Mouse (Mus musculus): ENCODE results near the gene Stab1.
A peak's percentile ranks its signal among the peaks of the same experiment; 100 is the strongest.

Stab1 gene

GRCm38 (mm10) chr14:31194891-31195513 is 26.6 kb upstream of the Stab1 start:
- DNase-seq (ENCODE audit: low read depth): peak; percentile 72

- DNase-seq (ENCODE audit: low read depth): no peak
These were observed 26.0 kb upstream of the Stab1 start for GRCm38 (mm10) chr14:31194441-31194840.

- DNase-seq (ENCODE audit: low read depth): no peak
These were observed 25.4 kb upstream of the Stab1 start for GRCm38 (mm10) chr14:31193791-31194190.

GRCm38 (mm10) chr14:31191936-31192335 is 23.5 kb upstream of the Stab1 start:
- peak; percentile 75 for DNase-seq (ENCODE audit: low read depth)

GRCm38 (mm10) chr14:31189348-31189747 is 20.9 kb upstream of the Stab1 start:
- no peak for DNase-seq (ENCODE audit: low read depth)

- peak; percentile 85 for DNase-seq (ENCODE audit: low read depth)
These were observed 20.3 kb upstream of the Stab1 start for GRCm38 (mm10) chr14:31188771-31189181.

- DNase-seq (ENCODE audit: low read depth): no peak
These were observed 18.2 kb upstream of the Stab1 start for GRCm38 (mm10) chr14:31186656-31187055.

GRCm38 (mm10) chr14:31184195-31184594 is 15.8 kb upstream of the Stab1 start:
- no peak for DNase-seq (ENCODE audit: low read depth)

GRCm38 (mm10) chr14:31183541-31183940 is 15.1 kb upstream of the Stab1 start:
- no peak for DNase-seq (ENCODE audit: low read depth)

- no peak for DNase-seq (ENCODE audit: low read depth)
These were observed 14.4 kb upstream of the Stab1 start for GRCm38 (mm10) chr14:31182786-31183290.

GRCm38 (mm10) chr14:31181512-31181911 is 13.1 kb upstream of the Stab1 start:
- DNase-seq (ENCODE audit: low read depth): no peak

- DNase-seq (ENCODE audit: low read depth): no peak
These were observed 11.4 kb upstream of the Stab1 start for GRCm38 (mm10) chr14:31179677-31180365.

- no peak for DNase-seq (ENCODE audit: low read depth)
These were observed 9.3 kb upstream of the Stab1 start for GRCm38 (mm10) chr14:31177715-31178114.

GRCm38 (mm10) chr14:31177287-31177686 is 8.8 kb upstream of the Stab1 start:
- no peak for DNase-seq (ENCODE audit: low read depth)

- no peak for DNase-seq (ENCODE audit: low read depth)
These were observed 5.1 kb upstream of the Stab1 start for GRCm38 (mm10) chr14:31173537-31173936.

- DNase-seq (ENCODE audit: low read depth): no peak
These were observed 4.5 kb upstream of the Stab1 start for GRCm38 (mm10) chr14:31172781-31173455.

- DNase-seq (ENCODE audit: low read depth): no peak
These were observed 3.4 kb upstream of the Stab1 start for GRCm38 (mm10) chr14:31171821-31172220.

- no peak for DNase-seq (ENCODE audit: low read depth)
These were observed 2.9 kb upstream of the Stab1 start for GRCm38 (mm10) chr14:31171386-31171785.

- DNase-seq (ENCODE audit: low read depth): no peak
These were observed 2.5 kb upstream of the Stab1 start for GRCm38 (mm10) chr14:31170963-31171362.

GRCm38 (mm10) chr14:31169508-31169907 is 1.1 kb upstream of the Stab1 start:
- no peak for DNase-seq (ENCODE audit: low read depth)

GRCm38 (mm10) chr14:31166827-31167226 is 1.6 kb downstream of the Stab1 start:
- DNase-seq (ENCODE audit: low read depth): no peak

GRCm38 (mm10) chr14:31165991-31166630 is 2.3 kb downstream of the Stab1 start:
- DNase-seq (ENCODE audit: low read depth): peak; percentile 48

- DNase-seq (ENCODE audit: low read depth): no peak
These were observed 3.0 kb downstream of the Stab1 start for GRCm38 (mm10) chr14:31165458-31165857.

All from NIH3T3 (cell line).